Mouse (Mus musculus) hindbrain, embryonic 14.5 days (tissue): ENCODE data around the gene Gm37419. TPM values are rescaled to one million over a fixed set of nuclear protein-coding genes. Genes with fewer than 3 reads are reported as not detected.
A peak's percentile ranks its signal among the peaks of the same experiment; 100 is the strongest.

Source experiments
- ATAC-seq: fragments of 200-750 bp; cut with Nextera tagmentation; 2 replicates; pipeline ENCODE4 v1.8.0; 2017; ENCODE audit warnings: moderate number of reproducible peaks, mild to moderate bottlenecking, moderate TSS enrichment, moderate library complexity; ENCODE audit not compliant: low FRiP score
- DNase-seq: peaks from one replicate; pipeline ENCODE4 v3.0.0-alpha.2; 2015; ENCODE audit warnings: low spot score
- H3K27ac ChIP-seq: fragments of 300-500 bp; sonication (generic); 2 replicates; pipeline ENCODE4 v1.5.1; 2014; ENCODE audit warnings: mild to moderate bottlenecking, moderate library complexity
- H3K27me3 ChIP-seq: fragments of 300-500 bp; sonication (generic); 2 replicates; pipeline ENCODE4 v1.6.1; 2014; ENCODE audit warnings: mild to moderate bottlenecking, low read length, mixed read lengths; ENCODE audit not compliant: control insufficient read depth, insufficient read depth
- H3K36me3 ChIP-seq: fragments of 300-500 bp; sonication (generic); replicated peaks from 2 replicates; pipeline ENCODE4 v1.6.1; 2014; ENCODE audit not compliant: control insufficient read depth, insufficient read depth
- H3K4me1 ChIP-seq: fragments of 300-500 bp; sonication (generic); replicated peaks from 2 replicates; pipeline ENCODE4 v1.6.1; 2014; ENCODE audit warnings: antibody characterized with exemption, low read length, mixed read lengths; ENCODE audit not compliant: control insufficient read depth, insufficient read depth
- H3K4me2 ChIP-seq: fragments of 300-500 bp; sonication (generic); replicated peaks from 2 replicates; pipeline ENCODE4 v1.6.1; 2014; ENCODE audit warnings: mild to moderate bottlenecking, moderate library complexity
- H3K4me3 ChIP-seq: fragments of 300-500 bp; sonication (generic); replicated peaks from 2 replicates; pipeline ENCODE4 v1.5.1; 2014; ENCODE audit warnings: mild to moderate bottlenecking, low read length
- H3K9ac ChIP-seq: fragments of 300-500 bp; sonication (generic); 2 replicates; pipeline ENCODE4 v1.6.1; 2014
- H3K9me3 ChIP-seq: fragments of 300-500 bp; sonication (generic); 2 replicates; pipeline ENCODE4 v1.6.1; 2016; ENCODE audit warnings: low read length; ENCODE audit not compliant: control insufficient read depth
- WGBS: fragments of 180-500 bp; shearing (Covaris S2); extraction: QIAGEN DNeasy Blood & Tissue Kit; methylation state at CpG from one replicate; pipeline ENCODE4 v1.1.7; 2014; 5-methylcytosine and 5-hydroxymethylcytosine counted together
- polyA plus RNA-seq: library from polyadenylated mRNA; unstranded; fragments of >200 nt; fragmentation: Nextera tagmentation; extraction: Ambion mirVana; gene quantifications from 2 replicates; pipeline ENCODE4 v1.2.1, GENCODE M21; 2014

Gm37419 gene
- polyA plus RNA-seq, 1 experiment from 2014 or later: not detected

DNA sequence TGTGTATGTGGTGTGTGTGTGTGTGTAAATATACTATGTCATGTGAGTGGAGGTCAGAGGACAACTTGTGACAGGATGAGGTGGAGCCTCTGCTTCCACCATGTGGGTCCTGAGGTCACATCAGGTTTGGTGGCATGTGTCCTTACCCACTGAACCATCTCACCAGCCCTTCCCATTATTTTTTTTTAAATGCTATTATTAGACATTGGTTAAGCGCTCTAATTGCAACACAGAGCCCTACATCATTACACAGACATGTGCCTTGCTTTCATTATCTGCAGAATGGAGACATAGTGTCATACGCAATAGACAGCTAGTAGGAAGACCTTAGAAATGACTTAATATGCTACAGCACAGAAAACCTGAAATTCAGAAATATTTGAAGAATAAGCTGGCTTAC lies 12.1 kb upstream of the Gm37419 start:
- no peaks in the 10 kb centered on the region for H3K9me3 ChIP-seq
- H3K27ac ChIP-seq: no peak overlapping the region
- H3K27me3 ChIP-seq: peaks cover 24% of the 10 kb centered on the region
- 93% methylated on average over 2 of the region's 2 CpGs for WGBS
- H3K4me3 ChIP-seq: no peak overlapping the region
- no peak overlapping the region for H3K4me2 ChIP-seq
- H3K9ac ChIP-seq: no peak overlapping the region
- no peaks in the 10 kb centered on the region for H3K36me3 ChIP-seq
- DNase-seq: no peak
- ATAC-seq: no peak
- H3K4me1 ChIP-seq: peaks cover 5% of the 10 kb centered on the region; the same call in 1 of the 2 replicates

DNA sequence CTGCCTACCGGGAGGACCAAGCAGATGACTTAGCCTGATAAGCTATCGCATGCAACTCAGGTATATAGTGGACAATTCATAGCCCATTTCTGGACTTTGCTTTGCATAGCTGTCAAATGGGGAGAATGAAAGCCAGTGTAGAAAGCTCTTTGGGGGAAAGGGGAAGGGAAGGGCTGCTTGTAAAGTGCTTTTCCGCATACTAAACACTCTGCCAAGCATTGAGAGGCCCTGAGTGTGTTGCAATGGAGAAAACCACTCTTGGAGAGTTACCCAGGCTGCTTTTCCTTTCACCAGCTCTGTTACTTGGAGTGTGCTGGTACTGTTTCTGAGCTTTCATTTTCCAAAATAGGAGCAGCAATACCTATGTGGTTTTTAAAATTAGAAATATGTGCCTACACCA lies 10.6 kb upstream of the Gm37419 start:
- ATAC-seq: no peak
- no peaks in the 10 kb centered on the region for H3K36me3 ChIP-seq
- no peak overlapping the region for H3K27ac ChIP-seq
- 83% methylated on average over 3 of the region's 3 CpGs for WGBS
- no peak overlapping the region for H3K9ac ChIP-seq
- no peak overlapping the region for H3K4me3 ChIP-seq
- no peak for DNase-seq
- no peaks in the 10 kb centered on the region for H3K9me3 ChIP-seq
- H3K27me3 ChIP-seq: peaks cover 34% of the 10 kb centered on the region
- no peak overlapping the region for H3K4me2 ChIP-seq
- H3K4me1 ChIP-seq: peaks cover 11% of the 10 kb centered on the region; the same call in 1 of the 2 replicates

DNA sequence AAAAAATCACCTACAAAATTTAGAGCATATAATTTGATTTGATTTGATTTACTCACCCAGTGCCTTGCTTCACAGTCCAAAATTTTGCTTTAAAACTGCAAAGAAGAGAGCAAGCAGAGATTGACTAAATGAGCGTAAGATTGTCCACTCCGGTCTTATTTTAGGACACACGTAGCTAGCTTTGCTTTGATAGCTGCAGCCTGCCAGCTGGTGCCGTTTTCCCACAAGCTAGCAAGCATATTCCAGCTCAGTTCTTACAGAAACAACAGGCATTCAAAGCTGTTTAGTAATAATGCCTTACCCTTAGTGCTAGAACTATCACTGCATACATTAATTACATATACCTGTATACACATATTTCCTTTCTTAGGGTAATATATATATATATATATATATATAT lies 9.8 kb upstream of the Gm37419 start:
- WGBS: 82% methylated on average over 4 of the region's 4 CpGs
- no peaks in the 10 kb centered on the region for H3K36me3 ChIP-seq
- H3K27me3 ChIP-seq: peaks cover 35% of the 10 kb centered on the region
- H3K27ac ChIP-seq: no peak overlapping the region
- H3K4me2 ChIP-seq: no peak overlapping the region
- peaks cover 19% of the 10 kb centered on the region; the same call in 1 of the 2 replicates for H3K4me1 ChIP-seq
- ATAC-seq (no peak), DNase-seq (no peak)
- H3K4me3 ChIP-seq: no peak overlapping the region
- no peak overlapping the region for H3K9ac ChIP-seq
- H3K9me3 ChIP-seq: no peaks in the 10 kb centered on the region

DNA sequence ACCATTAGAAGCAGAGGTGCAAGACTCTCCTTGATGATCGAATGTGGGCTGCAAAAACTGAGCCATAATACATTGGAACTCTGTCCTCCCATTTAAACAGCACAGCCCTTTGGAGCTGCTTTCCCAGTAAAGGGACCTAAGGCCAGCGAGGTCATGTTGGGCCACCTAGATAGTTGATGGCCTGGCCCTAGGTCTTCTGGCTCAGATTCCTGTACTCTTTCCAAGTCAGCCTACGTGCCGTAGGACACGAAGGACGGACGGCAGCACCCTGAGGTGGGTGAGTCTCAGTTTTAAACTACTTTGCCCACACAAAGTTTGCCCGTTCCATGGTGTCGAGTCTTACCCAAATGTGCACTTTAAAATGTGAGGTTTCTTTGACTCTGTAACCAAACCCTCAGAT lies 8.8 kb upstream of the Gm37419 start:
- H3K36me3 ChIP-seq: no peaks in the 10 kb centered on the region
- no peaks in the 10 kb centered on the region for H3K9me3 ChIP-seq
- DNase-seq: no peak
- peaks cover 22% of the 10 kb centered on the region; the same call in 1 of the 2 replicates for H3K4me1 ChIP-seq
- WGBS: 83% methylated on average over 9 of the region's 9 CpGs
- H3K4me2 ChIP-seq: no peak overlapping the region
- peaks cover 40% of the 10 kb centered on the region for H3K27me3 ChIP-seq
- H3K4me3 ChIP-seq: no peak overlapping the region
- ATAC-seq: no peak
- H3K9ac ChIP-seq: no peak overlapping the region
- H3K27ac ChIP-seq: no peak overlapping the region

DNA sequence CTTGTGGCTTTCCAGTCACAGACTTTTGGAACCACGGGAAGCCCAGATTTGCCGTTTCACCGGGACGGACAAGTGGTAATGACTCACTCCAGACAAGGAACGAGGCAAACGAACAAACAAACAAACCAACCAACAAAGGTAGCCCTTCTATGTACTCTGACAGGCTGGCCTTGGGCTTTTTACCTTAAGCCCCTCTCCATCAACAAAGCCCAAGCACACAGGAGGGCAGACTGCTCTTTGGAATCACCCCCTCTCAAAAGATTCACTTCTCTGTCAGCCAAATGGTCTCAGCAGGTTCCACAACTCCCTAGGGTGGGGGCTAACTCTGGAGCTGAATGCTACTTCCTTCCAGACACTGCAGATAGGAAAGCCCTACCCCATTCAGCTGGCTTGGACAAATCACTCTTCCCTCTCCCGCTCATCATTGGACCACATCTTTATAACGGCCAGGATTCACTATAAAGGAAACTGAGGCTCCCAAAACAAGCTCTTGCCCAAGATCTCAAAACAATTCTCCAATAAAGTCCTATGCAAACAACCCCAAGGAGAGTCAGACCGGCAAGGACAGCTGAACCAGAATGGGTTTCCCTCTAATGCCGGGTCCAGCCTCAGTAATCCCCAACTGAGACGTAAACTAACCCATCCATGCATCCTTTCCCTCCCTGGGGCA lies 7.9 kb upstream of the Gm37419 start:
- DNase-seq: no peak
- Histone ChIP-seq H3K4me1 (peaks cover 28% of the 10 kb centered on the region; the same call in 1 of the 2 replicates), H3K9me3 (no peaks in the 10 kb centered on the region), H3K4me2 (peak overlapping the region; percentile 86), H3K27me3 (peaks cover 49% of the 10 kb centered on the region), H3K4me3 (peak overlapping the region; percentile 32), H3K9ac (peak overlapping the region; percentile 48), H3K27ac (no peak overlapping the region), H3K36me3 (no peaks in the 10 kb centered on the region)
- WGBS: 7% methylated on average over 11 of the region's 11 CpGs
- ATAC-seq: no peak

DNA sequence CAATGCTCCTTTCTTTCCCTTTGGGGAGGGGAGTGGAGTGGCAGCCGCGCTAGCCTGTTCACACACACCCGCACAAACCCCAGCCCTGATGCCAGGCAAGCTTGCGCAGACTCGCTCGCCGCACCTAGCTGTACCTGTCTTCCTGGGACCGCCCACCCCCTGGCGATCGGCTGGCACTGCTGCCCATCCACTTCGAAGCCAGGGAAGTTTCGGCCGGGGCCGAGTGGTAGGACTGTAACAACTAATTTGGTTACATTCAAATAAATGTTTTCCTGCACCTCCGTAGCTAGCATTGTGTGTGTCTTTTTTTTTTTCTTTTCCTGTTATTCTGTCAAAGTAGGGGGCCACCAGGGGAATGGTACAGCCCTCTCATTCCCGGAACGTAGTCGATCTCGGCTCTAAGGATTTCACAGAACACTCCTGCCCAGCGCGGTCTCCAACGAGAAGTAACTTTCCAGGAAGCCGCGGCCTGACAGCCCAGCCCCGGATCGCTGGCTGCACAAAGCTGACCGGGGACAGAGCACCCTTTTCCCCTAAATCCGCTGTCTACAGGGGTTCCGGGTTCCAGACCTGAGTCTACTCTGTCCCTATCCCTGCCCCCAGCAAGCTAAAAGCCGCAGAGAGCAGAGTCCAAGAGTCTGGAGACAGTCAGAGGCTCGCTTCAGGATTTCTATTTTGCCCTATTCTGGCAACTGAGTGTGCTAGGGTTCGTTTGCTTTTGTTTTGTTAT lies 7.1 kb upstream of the Gm37419 start:
- H3K36me3 ChIP-seq: no peaks in the 10 kb centered on the region
- ATAC-seq (no peak), DNase-seq (no peak)
- peak overlapping the region; percentile 48 for H3K9ac ChIP-seq
- peak overlapping the region; percentile 86 for H3K4me2 ChIP-seq
- peaks cover 28% of the 10 kb centered on the region; the same call in 1 of the 2 replicates for H3K4me1 ChIP-seq
- H3K4me3 ChIP-seq: peak overlapping the region; percentile 32
- no peaks in the 10 kb centered on the region for H3K9me3 ChIP-seq
- H3K27me3 ChIP-seq: peaks cover 57% of the 10 kb centered on the region
- H3K27ac ChIP-seq: no peak overlapping the region
- WGBS: 2% methylated on average over 32 of the region's 32 CpGs

DNA sequence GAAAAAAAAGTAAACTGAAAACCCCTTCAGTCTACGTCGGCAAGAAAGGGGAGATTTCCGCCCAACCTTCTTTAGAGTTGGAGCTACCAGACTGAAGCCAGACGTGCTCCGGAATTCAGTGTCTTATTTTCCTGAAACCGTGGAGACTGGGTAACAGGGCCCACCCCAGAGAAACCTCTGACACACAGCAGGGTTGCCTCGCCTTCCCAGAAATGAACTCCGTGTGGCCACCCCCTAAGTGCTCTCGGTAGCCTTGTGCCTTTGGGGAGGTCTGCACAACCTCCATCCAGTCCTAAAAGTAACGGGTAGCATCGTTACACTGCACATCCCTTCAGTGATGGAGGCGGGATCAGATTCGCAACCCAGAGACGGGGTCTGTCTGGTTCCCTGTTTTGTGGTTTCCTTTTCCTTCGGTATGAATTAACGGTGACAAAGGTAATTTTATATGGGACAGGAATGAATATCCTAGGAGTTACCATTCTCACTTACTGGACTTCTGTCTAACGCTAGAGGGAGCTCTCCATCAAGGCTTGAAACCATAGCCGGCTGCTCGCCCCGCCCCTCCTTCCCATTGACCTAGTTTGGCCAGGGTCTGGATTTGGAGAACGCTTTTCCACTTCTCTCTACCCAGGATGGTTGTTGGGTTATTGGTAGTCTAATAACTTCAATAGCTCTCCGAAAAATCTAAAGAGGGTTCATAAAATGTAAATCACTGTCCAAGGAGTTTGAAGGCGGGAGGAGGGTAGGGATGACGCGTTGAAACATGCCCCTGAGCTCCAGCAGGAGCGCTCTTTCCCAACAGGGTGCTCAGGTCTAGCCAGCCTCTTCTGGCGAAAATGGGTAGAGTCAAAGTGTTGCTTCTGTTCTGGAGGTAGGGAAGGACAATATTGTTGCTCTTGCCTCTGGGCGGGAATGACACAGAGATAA lies 6.1 kb upstream of the Gm37419 start:
- ATAC-seq: peak; percentile 80
- H3K27ac ChIP-seq: no peak overlapping the region
- no peaks in the 10 kb centered on the region for H3K9me3 ChIP-seq
- DNase-seq: peak; percentile 87
- H3K27me3 ChIP-seq: peaks cover 65% of the 10 kb centered on the region
- H3K36me3 ChIP-seq: no peaks in the 10 kb centered on the region
- peaks cover 34% of the 10 kb centered on the region; the same call in 1 of the 2 replicates for H3K4me1 ChIP-seq
- peak overlapping the region; percentile 52 for H3K9ac ChIP-seq
- WGBS: 2% methylated on average over 28 of the region's 28 CpGs
- H3K4me2 ChIP-seq: peak overlapping the region; percentile 86
- peak overlapping the region; percentile 41 for H3K4me3 ChIP-seq

DNA sequence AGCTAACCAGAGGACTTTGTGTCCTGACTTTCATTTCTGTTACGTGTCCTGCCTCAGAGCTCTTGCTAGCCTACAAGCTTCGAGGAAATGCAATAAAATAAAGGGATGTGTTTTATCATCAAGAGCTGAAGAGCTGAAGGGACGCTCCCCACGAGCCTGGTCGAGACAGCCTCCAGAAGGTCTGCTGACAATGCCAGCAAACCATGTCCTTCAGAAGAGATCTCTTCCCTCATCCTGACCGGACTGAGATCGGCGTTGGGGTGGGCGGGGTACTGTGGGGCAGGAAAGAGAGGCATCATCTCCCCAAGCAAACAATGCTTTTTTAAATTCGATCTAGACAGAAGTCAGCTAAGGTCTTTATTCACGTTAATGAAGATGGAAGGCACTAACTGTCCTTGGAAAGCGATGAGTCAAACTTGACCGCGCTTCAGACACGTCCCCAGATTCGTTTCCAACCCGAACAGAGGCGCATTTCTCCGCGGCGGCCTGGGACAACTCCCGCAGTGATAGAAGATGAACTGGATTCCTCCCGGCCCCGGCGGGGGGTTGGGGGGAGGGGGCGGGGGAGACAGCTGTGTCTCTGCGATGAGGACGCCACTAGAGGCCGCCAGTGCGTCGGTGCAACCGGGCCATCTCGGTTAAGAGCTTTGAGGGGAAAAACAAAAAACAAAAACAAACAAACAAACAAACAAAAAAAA lies 5.2 kb upstream of the Gm37419 start:
- H3K27me3 ChIP-seq: peaks cover 65% of the 10 kb centered on the region
- H3K4me2 ChIP-seq: peak overlapping the region; percentile 86
- peak overlapping the region; percentile 38; the same call in 1 of the 2 replicates for H3K27ac ChIP-seq
- DNase-seq: peak; percentile 78
- H3K4me3 ChIP-seq: peak overlapping the region; percentile 41
- H3K4me1 ChIP-seq: peaks cover 36% of the 10 kb centered on the region; the same call in 1 of the 2 replicates
- ATAC-seq: 0 out of 2 replicates have a peak, but pooled peaks have one; percentile 18
- under 1% methylated on average over 33 of the region's 33 CpGs for WGBS
- H3K36me3 ChIP-seq: no peaks in the 10 kb centered on the region
- H3K9ac ChIP-seq: peak overlapping the region; percentile 52
- no peaks in the 10 kb centered on the region for H3K9me3 ChIP-seq
